Mouse (Mus musculus) right cerebral cortex, adult 18-20 months (tissue): ENCODE measurements around the gene Myo1a.
A peak's percentile ranks its signal among the peaks of the same experiment; 100 is the strongest.

Source experiments
- DNase-seq: peaks from one replicate; pipeline ENCODE4 v3.0.0; 2022; ENCODE audit warnings: mixed read lengths

Gene Myo1a

GRCm38 (mm10) chr10:127675859-127676398, 29.0 kb upstream of the Myo1a start:
- no peak for DNase-seq

- DNase-seq, result peak; percentile 97
Measured at GRCm38 (mm10) chr10:127676691-127677548, 28.1 kb upstream of the Myo1a start.

GRCm38 (mm10) chr10:127677591-127678336, 27.2 kb upstream of the Myo1a start:
- peak; percentile 60 for DNase-seq

GRCm38 (mm10) chr10:127679208-127679607, 25.8 kb upstream of the Myo1a start:
- no peak for DNase-seq

GRCm38 (mm10) chr10:127679881-127680280, 25.1 kb upstream of the Myo1a start:
- DNase-seq, result no peak

- DNase-seq, result no peak
Measured at GRCm38 (mm10) chr10:127682886-127683285, 22.1 kb upstream of the Myo1a start.

- DNase-seq, result no peak
Measured at GRCm38 (mm10) chr10:127691053-127691452, 13.9 kb upstream of the Myo1a start.

- DNase-seq, result peak; percentile 12
Measured at GRCm38 (mm10) chr10:127694636-127695035, 10.3 kb upstream of the Myo1a start.

- no peak for DNase-seq
Measured at GRCm38 (mm10) chr10:127695775-127696174, 9.2 kb upstream of the Myo1a start.

- no peak for DNase-seq
Measured at GRCm38 (mm10) chr10:127698966-127699365, 6.0 kb upstream of the Myo1a start.

- no peak for DNase-seq
Measured at GRCm38 (mm10) chr10:127703299-127703698, 1.7 kb upstream of the Myo1a start.

- no peak for DNase-seq
Measured at GRCm38 (mm10) chr10:127704293-127704692, 677 bp upstream of the Myo1a start.

- DNase-seq, result no peak
Measured at GRCm38 (mm10) chr10:127705783-127706182, 813 bp downstream of the Myo1a start.

- DNase-seq, result no peak
Measured at GRCm38 (mm10) chr10:127707721-127708120, 2.8 kb downstream of the Myo1a start.

- no peak for DNase-seq
Measured at GRCm38 (mm10) chr10:127708850-127709370, 3.9 kb downstream of the Myo1a start.

GRCm38 (mm10) chr10:127710331-127710730, 5.4 kb downstream of the Myo1a start:
- DNase-seq, result no peak

- DNase-seq, result no peak
Measured at GRCm38 (mm10) chr10:127712736-127713135, 7.8 kb downstream of the Myo1a start.

GRCm38 (mm10) chr10:127721671-127722418, 16.9 kb downstream of the Myo1a start:
- DNase-seq, result peak; percentile 35

GRCm38 (mm10) chr10:127724178-127724577, 19.2 kb downstream of the Myo1a start, which contains the start of gene Tac2:
Gene Tac2, plus strand, starts transcription at chr10:127724478.
- DNase-seq, result no peak

GRCm38 (mm10) chr10:127725136-127725535, 20.2 kb downstream of the Myo1a start:
- no peak for DNase-seq

GRCm38 (mm10) chr10:127728437-127728836, 23.5 kb downstream of the Myo1a start:
- no peak for DNase-seq

- DNase-seq, result peak; percentile 38
Measured at GRCm38 (mm10) chr10:127730285-127730932, 25.4 kb downstream of the Myo1a start.
